Mouse (Mus musculus): Measurements from ENCODE around the gene Scn4b. TPM values are rescaled to one million over a fixed set of nuclear protein-coding genes. Genes with fewer than 3 reads are reported as not detected.

Scn4b gene
- polyA plus RNA-seq (2014; fragmentation: Illumina TruSeq; extraction: RNeasy Lipid Tissue Mini Kit (QIAGEN cat#74804); ENCODE audit: low read depth, low replicate concordance), result 0.13 TPM

DNA sequence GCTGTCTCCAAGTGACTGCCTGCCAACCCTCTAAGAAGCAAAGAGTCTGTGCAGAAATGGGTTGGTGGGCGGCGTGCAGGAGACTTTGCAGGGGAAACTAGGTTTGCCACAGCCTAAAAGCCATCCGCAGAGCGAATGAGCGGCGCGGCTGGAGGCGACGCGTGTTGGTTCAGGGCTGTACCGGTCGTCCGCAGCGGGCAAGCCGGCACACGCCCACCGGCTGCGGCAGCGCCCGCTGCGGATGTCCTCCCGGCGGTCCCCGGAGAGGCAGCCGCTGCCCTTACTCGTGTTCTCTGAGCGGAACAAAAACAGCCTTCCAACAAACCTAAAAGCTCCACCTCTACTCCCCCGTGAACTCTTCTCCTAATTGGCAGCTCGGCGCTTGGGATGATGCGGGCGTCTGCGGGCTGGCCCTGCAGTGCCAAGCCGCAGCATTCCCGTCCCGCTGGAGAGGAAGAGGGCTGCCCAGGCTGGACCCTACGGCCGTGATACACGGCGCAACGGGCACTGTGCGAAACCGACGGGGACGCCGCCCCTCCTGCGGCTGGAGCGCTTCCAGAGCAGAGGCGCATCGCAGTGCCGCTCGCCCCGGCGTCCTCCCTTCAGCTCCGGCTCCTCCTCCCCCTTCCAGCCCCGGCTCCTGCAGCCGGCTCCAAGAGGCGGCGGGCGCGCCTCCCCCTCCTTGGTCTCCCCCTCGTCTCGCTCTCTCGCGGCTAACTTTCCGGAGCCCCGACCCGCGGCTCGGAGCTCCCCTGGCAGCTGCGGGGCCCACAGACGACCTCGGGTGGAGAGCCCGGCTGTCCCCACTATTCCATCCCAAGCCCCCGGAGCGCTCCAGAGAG is at the start of gene Scn4b:
Gene Scn4b, plus strand, starts transcription at position 205 of the 842 bp plus-strand sequence.

DNA sequence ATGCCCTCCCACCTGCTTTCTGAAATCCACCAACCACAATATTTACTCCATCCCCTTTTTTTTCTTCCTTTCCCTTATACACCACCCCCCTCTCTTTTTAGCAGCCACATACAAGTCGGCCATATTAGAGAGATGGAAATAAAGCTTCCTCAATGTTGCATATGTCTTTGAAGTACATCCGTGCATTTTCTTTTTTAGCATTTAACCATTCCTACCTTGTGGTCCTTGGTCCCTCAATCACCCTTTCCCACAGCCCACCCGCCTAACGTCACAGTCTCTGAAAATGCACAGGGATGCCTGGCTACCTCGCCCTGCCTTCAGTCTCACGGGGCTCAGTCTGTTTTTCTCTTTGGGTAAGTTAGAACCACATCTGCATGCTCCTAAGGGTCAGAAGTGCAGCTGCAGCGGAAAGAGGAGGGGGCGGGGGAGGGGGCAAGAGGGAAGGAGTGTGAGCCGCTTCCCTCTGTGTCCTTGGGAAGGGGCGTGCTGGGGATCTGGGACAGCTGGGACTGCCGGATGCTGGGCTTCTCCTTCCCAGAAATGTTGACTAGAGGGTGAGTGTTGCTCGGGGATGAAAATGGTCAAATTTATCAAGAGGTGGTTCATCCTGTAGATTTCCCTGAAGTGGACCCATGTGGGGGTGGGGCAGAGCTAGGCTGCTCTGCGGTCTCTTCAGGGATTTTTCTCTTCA is 20.3 kb upstream of the Scn4b start, which contains the start of gene Scn2b:
Gene Scn2b, plus strand, starts transcription at position 42 of the 691 bp plus-strand sequence.

DNA sequence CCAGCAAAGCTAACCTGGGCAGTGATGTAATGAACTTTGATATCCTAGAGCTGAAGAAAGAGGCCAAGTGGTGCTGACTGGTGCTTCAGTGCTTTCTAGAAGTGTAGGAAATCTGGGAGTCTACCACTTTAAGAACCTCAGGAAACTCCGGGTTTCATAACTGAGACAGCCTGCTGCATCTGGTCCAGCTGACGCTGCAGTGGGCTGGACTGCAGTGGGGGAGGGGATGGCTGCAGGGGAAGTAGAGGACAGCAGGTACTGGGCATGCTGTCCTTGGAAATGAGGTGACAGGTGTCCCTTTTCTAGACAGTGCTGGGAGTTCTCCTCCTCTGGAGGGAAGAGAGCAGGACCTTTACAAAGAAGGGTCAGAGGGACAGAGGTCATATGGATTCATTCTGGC is 43.6 kb downstream of the Scn4b start, which contains the start of gene BC049352:
Gene BC049352, plus strand, starts transcription at position 238 of the 400 bp plus-strand sequence.

Other genes starting within 250 kb of the Scn4b start
- 608 TPM for gene Atp5l, start 217.7 kb upstream of the Scn4b start, polyA plus RNA-seq (2014; fragmentation: Illumina TruSeq; extraction: RNeasy Lipid Tissue Mini Kit (QIAGEN cat#74804); ENCODE audit: low read depth, low replicate concordance)
- 87.4 TPM for gene Ube4a, start 172.8 kb upstream of the Scn4b start, polyA plus RNA-seq (2014; fragmentation: Illumina TruSeq; extraction: RNeasy Lipid Tissue Mini Kit (QIAGEN cat#74804); ENCODE audit: low read depth, low replicate concordance)
- gene Cd3g, start 158.0 kb upstream of the Scn4b start, polyA plus RNA-seq (2014; fragmentation: Illumina TruSeq; extraction: RNeasy Lipid Tissue Mini Kit (QIAGEN cat#74804); ENCODE audit: low read depth, low replicate concordance), result 3.1 TPM
- 1.1 TPM for gene Cd3d, start 156.6 kb upstream of the Scn4b start, polyA plus RNA-seq (2014; fragmentation: Illumina TruSeq; extraction: RNeasy Lipid Tissue Mini Kit (QIAGEN cat#74804); ENCODE audit: low read depth, low replicate concordance)
- gene Cd3e, start 128.8 kb upstream of the Scn4b start, polyA plus RNA-seq (2014; fragmentation: Illumina TruSeq; extraction: RNeasy Lipid Tissue Mini Kit (QIAGEN cat#74804); ENCODE audit: low read depth, low replicate concordance), result 1.6 TPM
- gene Mpzl2, start 98.6 kb upstream of the Scn4b start, polyA plus RNA-seq (2014; fragmentation: Illumina TruSeq; extraction: RNeasy Lipid Tissue Mini Kit (QIAGEN cat#74804); ENCODE audit: low read depth, low replicate concordance), result 149 TPM
- 57.8 TPM for gene Mpzl3, start 83.2 kb upstream of the Scn4b start, polyA plus RNA-seq (2014; fragmentation: Illumina TruSeq; extraction: RNeasy Lipid Tissue Mini Kit (QIAGEN cat#74804); ENCODE audit: low read depth, low replicate concordance)
- gene Jaml, start 59.2 kb upstream of the Scn4b start, polyA plus RNA-seq (2014; fragmentation: Illumina TruSeq; extraction: RNeasy Lipid Tissue Mini Kit (QIAGEN cat#74804); ENCODE audit: low read depth, low replicate concordance), result 13.2 TPM
- gene Scn2b, start 20.6 kb upstream of the Scn4b start, polyA plus RNA-seq (2014; fragmentation: Illumina TruSeq; extraction: RNeasy Lipid Tissue Mini Kit (QIAGEN cat#74804); ENCODE audit: low read depth, low replicate concordance), result 1.8 TPM
- gene BC049352, start 43.6 kb downstream of the Scn4b start, polyA plus RNA-seq (2014; fragmentation: Illumina TruSeq; extraction: RNeasy Lipid Tissue Mini Kit (QIAGEN cat#74804); ENCODE audit: low read depth, low replicate concordance), result not detected
- 41.3 TPM for gene Tmprss4, start 65.7 kb downstream of the Scn4b start, polyA plus RNA-seq (2014; fragmentation: Illumina TruSeq; extraction: RNeasy Lipid Tissue Mini Kit (QIAGEN cat#74804); ENCODE audit: low read depth, low replicate concordance)
- gene Il10ra, start 130.8 kb downstream of the Scn4b start, polyA plus RNA-seq (2014; fragmentation: Illumina TruSeq; extraction: RNeasy Lipid Tissue Mini Kit (QIAGEN cat#74804); ENCODE audit: low read depth, low replicate concordance), result 1.2 TPM
- gene Tmprss13, start 180.7 kb downstream of the Scn4b start, polyA plus RNA-seq (2014; fragmentation: Illumina TruSeq; extraction: RNeasy Lipid Tissue Mini Kit (QIAGEN cat#74804); ENCODE audit: low read depth, low replicate concordance), result 1.4 TPM
- 3.1 TPM for gene Fxyd6, start 231.8 kb downstream of the Scn4b start, polyA plus RNA-seq (2014; fragmentation: Illumina TruSeq; extraction: RNeasy Lipid Tissue Mini Kit (QIAGEN cat#74804); ENCODE audit: low read depth, low replicate concordance)